Mouse (Mus musculus): Measurements from ENCODE around the gene Slc22a15.
A peak's percentile ranks its signal among the peaks of the same experiment; 100 is the strongest.

Gene Slc22a15

GRCm38 (mm10) chr3:101916525-101916924, 7.7 kb downstream of the Slc22a15 start:
- DNase-seq (ENCODE audit: low spot score), result no peak

GRCm38 (mm10) chr3:101915048-101915801, 9.0 kb downstream of the Slc22a15 start:
- no peak for DNase-seq (ENCODE audit: low spot score)

- no peak for DNase-seq (ENCODE audit: low spot score)
These were observed 10.0 kb downstream of the Slc22a15 start for GRCm38 (mm10) chr3:101914266-101914665.

GRCm38 (mm10) chr3:101912041-101912440, 12.2 kb downstream of the Slc22a15 start:
- DNase-seq (ENCODE audit: low spot score), result no peak

GRCm38 (mm10) chr3:101907049-101907448, 17.2 kb downstream of the Slc22a15 start:
- DNase-seq (ENCODE audit: low spot score), result no peak

- DNase-seq (ENCODE audit: low spot score), result no peak
These were observed 19.5 kb downstream of the Slc22a15 start for GRCm38 (mm10) chr3:101904776-101905175.

GRCm38 (mm10) chr3:101903091-101903490, 21.2 kb downstream of the Slc22a15 start:
- DNase-seq (ENCODE audit: low spot score), result no peak

- DNase-seq (ENCODE audit: low spot score), result no peak
These were observed 21.9 kb downstream of the Slc22a15 start for GRCm38 (mm10) chr3:101902344-101902743.

DNA sequence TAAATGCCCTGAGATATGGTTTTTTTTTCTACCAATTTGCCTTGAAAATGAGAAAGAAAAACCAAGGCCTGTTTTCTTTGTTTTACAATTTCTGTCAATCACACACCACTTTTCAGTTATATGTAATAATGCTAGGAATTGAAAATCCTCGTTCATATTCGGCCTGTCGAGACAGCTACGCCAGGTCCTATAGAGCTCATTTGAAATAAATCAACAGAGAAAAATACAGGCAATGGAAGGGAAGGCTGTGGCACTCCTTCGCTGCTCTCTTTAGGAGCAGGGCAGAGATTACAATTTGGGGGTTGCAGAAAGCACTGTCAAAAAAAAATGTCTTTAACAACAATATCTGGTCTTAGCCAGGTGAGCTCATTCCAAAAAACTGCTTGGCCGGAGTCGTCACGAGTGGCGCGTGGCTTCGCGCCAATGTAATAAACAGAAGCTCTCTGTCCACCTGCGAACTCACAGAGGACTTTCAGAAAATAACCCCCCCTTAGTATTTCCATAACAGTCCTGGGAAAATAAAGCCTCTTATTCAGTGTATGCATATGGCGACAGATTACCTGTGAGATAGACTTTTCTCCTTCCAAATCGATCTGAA, 26.8 kb downstream of the Slc22a15 start:
- DNase-seq (ENCODE audit: low spot score), result no peak

DNA sequence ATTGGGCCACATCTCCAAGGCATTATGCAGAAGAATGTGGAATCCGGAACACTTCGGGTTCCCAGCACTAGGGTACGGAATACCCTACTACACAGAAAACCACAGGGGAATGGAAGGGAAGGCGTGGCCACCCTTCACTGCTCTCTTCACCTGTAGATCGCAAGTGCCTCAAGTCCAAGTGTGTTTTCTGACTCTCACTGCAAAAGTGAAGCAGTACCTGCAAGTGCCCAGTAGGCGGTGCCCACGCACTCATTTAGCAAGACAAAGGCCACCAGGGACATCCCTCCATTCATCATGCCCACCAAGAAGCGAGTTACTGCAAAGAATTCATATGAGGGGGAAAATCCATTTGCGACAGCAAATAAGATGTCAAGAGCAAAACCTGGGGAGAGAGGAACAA, 27.4 kb downstream of the Slc22a15 start:
- DNase-seq (ENCODE audit: low spot score), result peak; percentile 56

- no peak for DNase-seq (ENCODE audit: low spot score)
These were observed 28.8 kb downstream of the Slc22a15 start for GRCm38 (mm10) chr3:101895376-101895910.

DNA sequence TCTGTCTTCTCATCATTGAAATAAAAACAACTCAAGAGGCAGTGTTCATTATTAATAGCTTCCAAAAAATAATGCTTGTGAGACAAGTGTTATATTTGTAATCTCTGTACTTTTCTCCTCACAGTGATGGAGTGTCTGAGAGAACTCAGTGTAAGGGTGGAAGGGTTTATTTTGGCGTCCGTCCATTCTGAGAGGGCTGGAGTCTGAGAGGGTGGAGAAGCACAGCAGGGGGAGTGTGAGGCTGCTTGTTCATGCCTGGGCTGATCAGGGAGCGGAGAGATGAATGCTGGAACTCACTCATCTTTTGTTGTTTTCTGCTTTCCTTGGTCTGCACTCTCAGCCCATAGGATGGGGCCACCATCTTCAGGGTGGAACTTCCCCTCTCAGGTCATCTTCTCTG, 38.7 kb downstream of the Slc22a15 start:
- DNase-seq (ENCODE audit: low spot score), result no peak

- DNase-seq (ENCODE audit: low spot score), result no peak
These were observed 39.2 kb downstream of the Slc22a15 start for GRCm38 (mm10) chr3:101885041-101885440.

DNA sequence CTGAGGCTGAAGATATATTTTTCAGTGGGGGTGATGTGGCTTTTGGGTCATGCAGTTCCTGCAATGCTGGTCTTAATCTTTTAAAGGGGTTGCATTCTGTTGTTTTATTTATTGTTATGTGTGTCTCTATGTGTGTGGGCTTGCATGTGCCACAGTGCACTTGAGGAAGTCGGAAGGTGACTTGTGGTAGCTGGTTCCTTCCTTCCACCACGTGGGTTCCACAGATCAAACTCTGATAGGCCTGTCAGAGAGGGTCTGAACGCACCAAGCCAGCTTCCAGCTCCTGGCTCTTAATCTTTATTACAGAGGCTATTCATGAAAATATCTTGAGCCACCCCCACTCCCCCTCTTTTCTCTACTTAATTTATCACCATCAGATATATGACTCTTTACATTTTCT, 40.4 kb downstream of the Slc22a15 start:
- DNase-seq (ENCODE audit: low spot score), result no peak

- DNase-seq (ENCODE audit: low spot score), result no peak
These were observed 42.5 kb downstream of the Slc22a15 start for GRCm38 (mm10) chr3:101881721-101882120.

- DNase-seq (ENCODE audit: low spot score), result no peak
These were observed 43.4 kb downstream of the Slc22a15 start for GRCm38 (mm10) chr3:101880818-101881217.

GRCm38 (mm10) chr3:101878136-101878535, 46.1 kb downstream of the Slc22a15 start:
- no peak for DNase-seq (ENCODE audit: low spot score)

DNA sequence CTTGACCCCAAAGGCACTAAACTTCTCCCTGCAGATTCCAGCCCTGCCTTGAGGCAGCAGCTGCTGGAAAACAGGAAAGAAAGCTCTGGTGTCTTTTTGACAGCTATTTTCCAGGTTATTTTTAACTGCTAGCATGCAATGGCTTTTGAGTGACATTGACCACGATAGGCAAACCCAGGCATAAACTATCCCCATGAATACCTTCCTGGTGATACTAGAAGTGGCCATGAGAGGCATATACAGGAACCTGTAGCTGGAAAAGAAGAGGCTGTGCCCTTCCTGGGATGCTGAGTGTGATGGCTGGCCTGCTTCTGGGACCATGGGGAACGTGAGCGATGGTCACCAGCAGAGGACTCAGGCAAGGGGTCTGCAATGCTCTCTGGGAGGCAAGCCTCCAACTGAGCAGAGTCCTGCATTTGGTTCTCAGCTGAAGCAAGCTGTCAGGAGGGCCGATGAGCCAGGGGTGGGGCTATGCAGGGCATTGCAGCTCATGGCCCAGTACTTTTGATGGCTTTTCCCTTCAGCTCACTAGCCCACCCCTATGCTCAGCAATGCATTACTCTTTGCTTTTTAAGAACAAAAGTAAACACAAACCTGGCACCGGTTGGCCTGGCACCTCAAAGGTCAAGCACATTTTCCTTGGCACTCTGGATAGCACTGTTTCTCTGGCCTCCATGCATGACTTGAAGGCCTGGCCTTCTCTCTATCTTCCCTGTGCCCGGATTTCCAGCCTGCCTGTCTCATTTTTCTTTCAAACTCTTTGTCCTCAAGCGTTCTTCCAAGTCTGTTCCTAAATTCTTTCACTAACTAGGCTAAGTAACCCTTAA, 47.6 kb downstream of the Slc22a15 start:
- no peak for DNase-seq (ENCODE audit: low spot score)

DNA sequence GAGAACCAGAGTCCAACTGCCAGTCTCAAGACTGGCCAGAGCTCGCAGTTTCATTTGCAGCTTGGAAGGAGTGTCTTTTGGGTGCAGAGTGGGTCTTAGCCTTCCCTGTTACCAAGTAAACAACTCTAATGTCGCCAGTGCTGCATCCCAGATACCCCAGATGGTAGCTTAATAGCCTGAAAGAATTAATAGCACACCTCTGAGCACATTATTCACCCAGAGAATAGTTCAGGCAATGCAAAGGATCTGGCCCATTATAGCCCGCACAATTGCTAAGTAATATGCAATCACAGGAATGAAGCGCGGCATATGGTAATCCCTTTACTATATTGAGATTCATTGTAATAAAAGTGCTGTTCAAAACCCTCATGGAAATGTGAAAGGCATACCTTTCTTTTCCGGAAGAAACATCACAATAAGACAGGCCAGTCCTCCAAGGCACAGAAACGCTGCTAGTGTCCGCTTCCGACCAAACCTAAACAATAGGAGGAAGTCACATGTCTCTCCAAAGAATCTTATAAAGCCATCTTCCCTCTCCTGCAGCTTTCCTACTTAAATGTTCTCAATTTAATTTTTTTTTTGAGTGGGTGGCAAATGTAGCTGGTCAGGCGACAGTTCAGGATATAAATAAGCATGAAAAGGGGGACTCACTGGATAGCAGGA, 48.9 kb downstream of the Slc22a15 start:
- DNase-seq (ENCODE audit: low spot score), result no peak

- DNase-seq (ENCODE audit: low spot score), result no peak
These were observed 51.1 kb downstream of the Slc22a15 start for GRCm38 (mm10) chr3:101873061-101873675.

GRCm38 (mm10) chr3:101871951-101872350, 52.3 kb downstream of the Slc22a15 start:
- DNase-seq (ENCODE audit: low spot score), result no peak

GRCm38 (mm10) chr3:101867001-101867421, 57.2 kb downstream of the Slc22a15 start:
- no peak for DNase-seq (ENCODE audit: low spot score)
